Mouse (Mus musculus) cerebellum, adult 2 months (tissue): ENCODE measurements around the gene Adgre1.

Source experiments
- CTCF ChIP-seq: fragments of 200-500 bp; IDR thresholded peaks from 2 replicates; pipeline ENCODE4 v1.5.1; 2011; ENCODE audit warnings: low read depth, mild to moderate bottlenecking, control low read depth, low read length, moderate library complexity, borderline replicate concordance; ENCODE audit not compliant: insufficient read depth
- POLR2A ChIP-seq: fragments of 200-500 bp; IDR thresholded peaks from 2 replicates; pipeline ENCODE4 v1.6.1; 2011; ENCODE audit warnings: low read length, control low read depth, borderline replicate concordance; ENCODE audit not compliant: insufficient read depth

DNA sequence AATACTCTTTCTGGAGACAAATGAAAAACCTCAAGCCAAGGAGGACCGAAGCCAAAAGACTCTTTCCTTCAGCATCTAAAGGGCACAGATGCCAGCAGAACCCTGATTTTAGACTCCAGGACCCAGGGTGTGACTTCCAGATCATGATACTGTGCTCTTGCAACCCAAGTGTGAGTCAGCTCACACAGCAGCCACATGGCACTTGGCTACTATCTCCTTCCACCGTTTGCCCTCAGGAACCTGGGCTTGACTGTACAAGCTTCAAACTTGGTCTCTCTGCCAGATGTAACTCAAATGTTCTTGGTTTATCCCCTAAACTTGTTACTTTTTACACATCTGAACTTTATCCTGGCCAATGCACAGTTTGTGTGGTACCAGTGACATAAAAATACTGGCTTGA is 10.7 kb upstream of the Adgre1 start:
- TF ChIP-seq CTCF (no peak), POLR2A (no peak)
